In the genomic region with DNA sequence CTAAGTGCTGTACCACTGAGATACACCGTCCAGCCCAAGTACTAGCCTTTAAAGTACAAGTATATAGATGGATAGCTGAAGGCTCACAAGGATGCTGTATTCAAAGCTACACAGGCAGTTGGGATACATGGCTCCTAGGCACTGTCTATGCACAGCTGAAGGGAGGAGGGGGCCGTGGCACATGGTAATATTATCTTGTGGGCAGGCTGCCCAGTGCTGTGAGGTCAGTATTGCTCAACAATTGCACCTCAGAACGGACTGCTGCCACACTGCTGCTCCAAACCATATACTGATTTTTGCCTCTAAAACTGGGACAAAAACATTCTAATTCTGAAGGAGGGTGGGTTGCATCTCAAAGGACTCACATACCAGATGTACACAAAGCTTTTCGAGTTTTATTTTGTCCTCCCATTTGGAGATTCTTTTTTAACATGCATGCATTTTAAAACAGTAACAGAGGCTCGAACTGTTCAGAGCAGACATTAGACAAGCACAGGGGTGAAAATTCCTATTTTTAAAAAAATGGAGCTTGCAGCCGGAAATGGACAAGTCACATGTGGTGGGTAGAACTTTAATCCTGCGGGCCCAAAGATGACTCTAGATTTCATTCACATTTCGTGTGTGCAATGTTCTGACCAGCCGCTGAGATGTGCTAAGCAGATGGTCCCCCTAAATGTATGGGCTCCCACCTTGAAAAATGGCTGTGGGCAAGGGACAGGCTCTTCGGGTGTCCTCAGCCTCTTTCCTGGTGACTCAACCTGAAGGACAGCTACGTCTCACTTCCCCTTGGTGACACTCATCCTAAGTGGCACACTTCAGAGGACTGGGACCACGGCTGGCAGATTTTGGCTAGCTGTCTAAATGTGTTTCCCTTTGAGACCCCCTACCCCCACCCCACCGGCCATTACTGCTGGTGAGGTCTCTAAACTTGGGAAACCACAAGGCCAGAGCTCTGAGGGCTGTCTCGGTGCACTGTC, we compare ENCODE assay signal across 1 mouse cellular context.
TF ChIP-seq lines count a peak whose summit lies in the region.

No protein-coding gene starts in this region.

TF ChIP-seq in CH12.LX, 34 proteins besides CTCF, POLR2A, EP300 and RAD21:
- TF ChIP-seq CHD2 (IDR thresholded peaks at IDR 0.05; ENCODE audit: low read length), result 0 out of 2 replicates have a peak, but pooled peaks have one; percentile 9
- 0 out of 2 replicates have a peak, but pooled peaks have one; percentile 22 for TF ChIP-seq MAX (IDR thresholded peaks at IDR 0.05; ENCODE audit: low read length)
- peak; percentile 38; the same call in 1 of the 2 replicates for TF ChIP-seq MEF2A (IDR thresholded peaks at IDR 0.05; ENCODE audit: borderline replicate concordance, low read depth, low read length)
- TF ChIP-seq IRF4 (IDR thresholded peaks at IDR 0.05; ENCODE audit: low read depth, low read length), result peak; percentile 84
- 0 out of 2 replicates have a peak, but pooled peaks have one; percentile 21 for TF ChIP-seq MYC (IDR thresholded peaks at IDR 0.05; ENCODE audit: low read depth, low read length)
- 0 out of 2 replicates have a peak, but pooled peaks have one; percentile 18 for TF ChIP-seq JUND (conservative IDR thresholded peaks at IDR 0.05; ENCODE audit: low read depth, low read length)
- no peak for TF ChIP-seq E2F4 (IDR thresholded peaks at IDR 0.05; ENCODE audit: insufficient replicate concordance, low read depth, low read length)
- no peak for TF ChIP-seq SMC3 (IDR thresholded peaks at IDR 0.05; ENCODE audit: low read depth, low read length)
- peak; percentile 35; the same call in 1 of the 2 replicates for TF ChIP-seq BHLHE40 (IDR thresholded peaks at IDR 0.05; ENCODE audit: low read depth, low read length)
